Mouse (Mus musculus): Measurements from ENCODE around the gene Npas2.

DNA sequence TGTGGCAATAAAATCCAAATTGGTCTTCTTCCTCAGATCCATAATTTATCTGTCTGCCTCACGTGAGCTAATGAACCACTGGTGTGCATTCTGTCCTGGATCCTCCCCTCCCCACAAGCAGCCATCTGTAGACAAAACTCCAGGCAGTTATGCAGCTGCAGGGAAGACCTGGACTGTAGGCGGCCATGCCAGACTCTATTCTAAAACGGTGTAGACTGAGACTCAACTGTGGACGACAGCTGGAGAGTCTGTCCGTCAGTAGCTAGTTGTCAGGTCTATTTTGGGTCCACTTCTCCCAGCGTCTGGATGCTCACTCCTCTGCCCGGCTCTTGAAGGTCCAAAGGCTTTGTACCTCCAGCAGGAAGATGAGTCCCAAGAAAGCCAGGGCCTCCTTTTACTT lies 134.0 kb downstream of the Npas2 start:
- TF ChIP-seq CTCF (IDR thresholded peaks at IDR 0.05; ENCODE audit: extremely low read depth, insufficient read depth, insufficient read length, insufficient replicate concordance) (no peak), POLR2A (IDR thresholded peaks at IDR 0.05; ENCODE audit: low read depth, low read length) (no peak)

All from spleen, adult 2 months (tissue).